Mouse (Mus musculus) naive thymus-derived CD4-positive, alpha-beta T cell, adult 2 months (primary cell): ENCODE results near the gene Pnmal1.

Experiments used
- DNase-seq: peaks from one replicate; pipeline ENCODE4 v3.0.0-alpha.2; 2011; ENCODE audit warnings: low read depth

Gene Pnmal1

DNA sequence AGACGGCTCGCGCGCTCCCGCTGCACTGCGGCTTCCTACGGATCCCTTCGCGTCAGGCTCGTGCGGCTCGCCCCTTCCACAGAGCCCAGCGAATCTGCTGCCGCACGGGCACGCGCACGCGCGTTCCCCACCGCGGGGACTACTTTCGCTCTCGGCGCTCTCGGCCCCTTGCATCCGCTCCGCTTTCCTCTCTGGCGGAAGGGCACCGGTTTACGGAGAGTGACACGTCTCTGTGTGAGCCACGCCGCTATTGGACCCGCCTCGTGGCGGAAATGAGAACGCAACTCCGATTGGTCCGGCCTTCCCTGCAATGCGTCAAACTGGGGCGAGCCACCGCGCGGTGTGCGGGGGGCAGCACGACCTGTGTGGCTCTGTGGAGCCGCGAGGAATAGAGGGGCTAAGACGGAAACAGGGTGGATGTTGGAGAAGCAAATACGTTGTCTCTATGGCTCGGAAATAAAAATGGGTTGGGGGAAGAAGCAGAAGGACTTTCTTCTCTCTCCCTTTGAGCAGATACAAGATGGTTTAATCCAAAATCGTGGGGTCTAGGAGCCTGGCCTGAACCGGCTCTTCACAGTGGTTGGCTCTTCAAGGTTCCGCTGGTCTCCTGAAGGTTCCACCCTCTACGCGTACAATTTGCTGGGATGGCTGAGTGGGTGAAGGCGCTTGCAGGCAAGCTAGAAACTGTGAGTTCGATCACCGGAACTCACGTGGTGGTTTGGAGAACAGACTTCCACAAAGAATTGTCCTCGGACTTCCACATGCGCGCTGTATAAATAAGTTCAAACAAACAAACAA, 35.2 kb upstream of the Pnmal1 start, which contains the start of gene Calm3:
Gene Calm3 (minus strand): TSS at position 78 of the 798 bp plus-strand sequence.
- DNase-seq: peak; percentile 100

- no peak for DNase-seq
Measured at GRCm38 (mm10) chr7:16928341-16928740, 31.1 kb upstream of the Pnmal1 start.

- peak; percentile 86 for DNase-seq
Measured at GRCm38 (mm10) chr7:16930850-16931249, 28.6 kb upstream of the Pnmal1 start.

- peak; percentile 93 for DNase-seq
Measured at GRCm38 (mm10) chr7:16931968-16932627, 27.4 kb upstream of the Pnmal1 start.

DNA sequence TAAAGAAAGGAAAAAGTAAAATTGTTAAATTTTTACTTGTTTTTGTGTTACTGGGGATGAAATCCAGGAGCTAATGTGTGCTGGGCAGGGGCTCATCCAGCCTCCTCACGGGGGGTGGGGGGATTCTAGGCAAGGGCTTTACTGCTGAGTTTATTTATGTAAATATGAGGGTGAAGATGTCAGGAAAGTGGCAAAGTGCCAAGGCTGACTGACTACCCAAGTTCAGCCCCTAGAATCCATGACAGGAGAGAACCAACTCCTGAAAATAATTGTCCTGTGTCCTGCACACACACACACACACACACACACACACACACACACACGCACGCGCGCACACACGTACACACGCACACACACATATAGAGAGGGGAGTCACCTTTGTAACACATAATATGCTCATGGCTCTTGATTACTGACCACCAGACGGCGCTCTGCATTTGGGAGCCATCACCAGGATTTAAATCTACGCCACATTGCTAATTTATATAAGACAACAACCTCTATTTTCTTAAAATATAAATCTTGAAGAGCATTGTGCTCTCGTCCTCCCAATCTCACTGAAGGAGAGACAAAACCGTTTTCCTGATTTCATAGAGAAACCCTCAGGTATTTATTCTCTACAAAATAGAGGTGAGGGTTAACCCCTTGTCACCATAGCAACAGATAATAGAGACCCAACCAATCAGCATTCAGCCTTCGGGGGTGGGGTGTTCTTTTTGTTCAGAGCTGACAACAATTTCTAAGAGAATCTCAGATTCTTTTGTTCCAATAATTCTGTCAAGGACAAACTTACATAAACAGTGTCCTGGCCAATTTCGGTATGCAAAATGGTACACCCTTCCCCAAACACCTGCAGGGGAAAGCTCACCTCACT, 26.5 kb upstream of the Pnmal1 start:
- peak; percentile 81 for DNase-seq

GRCm38 (mm10) chr7:16937312-16937711, 22.2 kb upstream of the Pnmal1 start:
- no peak for DNase-seq

DNA sequence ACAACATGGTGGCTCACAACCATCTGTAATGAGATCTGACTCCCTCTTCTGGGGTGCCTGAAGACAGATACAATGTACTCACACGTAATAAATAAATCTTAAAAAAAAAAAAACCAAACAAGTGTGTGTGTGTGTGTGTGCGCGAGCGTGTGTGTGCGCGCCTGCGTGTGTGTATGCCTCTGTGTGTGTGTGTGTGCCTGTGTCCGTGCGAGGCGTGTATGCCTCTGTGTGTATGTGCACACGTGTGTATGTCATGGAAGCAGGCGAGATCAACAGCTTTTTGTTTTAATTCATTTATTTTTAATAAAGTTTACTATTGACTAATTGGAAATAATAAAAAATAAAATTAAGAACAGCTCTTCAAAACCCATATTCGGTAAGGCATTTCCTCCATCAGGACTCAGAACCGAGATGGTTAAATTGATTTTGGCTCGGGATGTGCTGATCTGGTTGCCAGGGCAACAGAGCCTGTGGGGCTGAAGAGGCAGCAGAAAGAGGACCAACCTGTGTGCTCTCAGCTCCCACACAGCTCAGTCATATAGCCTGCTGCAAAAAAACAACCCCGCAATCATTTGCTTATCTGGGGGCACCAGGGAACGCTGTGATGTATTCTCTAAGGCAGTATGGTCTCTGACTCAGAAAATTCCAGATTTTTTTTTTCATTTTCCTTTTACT, 21.2 kb upstream of the Pnmal1 start:
- no peak for DNase-seq

DNA sequence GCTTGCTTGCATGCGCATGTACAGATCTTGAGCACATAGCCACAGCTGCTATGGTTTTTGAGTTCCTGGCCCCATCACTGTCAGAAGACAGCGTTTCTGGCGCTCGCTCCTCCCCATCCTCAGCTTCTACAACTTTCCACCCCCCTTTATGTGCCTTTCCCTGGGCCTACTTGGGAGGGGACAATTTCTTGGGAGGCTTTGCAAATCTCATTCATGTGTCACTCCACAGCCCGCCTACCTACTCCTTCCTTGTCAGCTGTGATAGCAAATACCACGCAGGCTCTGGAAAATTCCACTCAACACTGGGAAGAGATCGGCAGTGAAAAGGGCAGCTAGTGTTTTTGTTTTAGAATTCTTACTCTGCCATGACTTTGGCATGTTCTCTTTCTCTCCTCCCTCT, 19.2 kb upstream of the Pnmal1 start:
- no peak for DNase-seq

DNA sequence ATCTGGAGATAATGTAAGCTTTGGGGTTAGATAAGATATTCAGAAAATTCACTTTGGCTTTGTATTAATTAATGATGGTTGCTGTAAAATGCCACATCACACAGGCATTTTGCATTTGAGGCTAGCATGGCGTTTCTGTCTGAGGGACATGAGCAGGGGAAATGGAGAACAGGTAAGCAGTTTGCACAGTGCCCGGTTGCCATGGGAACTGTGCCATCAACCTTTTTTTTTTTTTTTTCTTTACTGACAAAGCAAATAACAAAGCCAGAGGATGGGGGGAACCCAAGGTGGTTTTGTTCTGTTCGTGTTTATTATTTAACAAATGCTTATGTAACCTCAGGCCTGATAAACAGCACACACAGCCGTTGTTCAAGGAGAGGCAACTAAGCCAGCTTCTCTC, 16.6 kb upstream of the Pnmal1 start:
- no peak for DNase-seq

DNA sequence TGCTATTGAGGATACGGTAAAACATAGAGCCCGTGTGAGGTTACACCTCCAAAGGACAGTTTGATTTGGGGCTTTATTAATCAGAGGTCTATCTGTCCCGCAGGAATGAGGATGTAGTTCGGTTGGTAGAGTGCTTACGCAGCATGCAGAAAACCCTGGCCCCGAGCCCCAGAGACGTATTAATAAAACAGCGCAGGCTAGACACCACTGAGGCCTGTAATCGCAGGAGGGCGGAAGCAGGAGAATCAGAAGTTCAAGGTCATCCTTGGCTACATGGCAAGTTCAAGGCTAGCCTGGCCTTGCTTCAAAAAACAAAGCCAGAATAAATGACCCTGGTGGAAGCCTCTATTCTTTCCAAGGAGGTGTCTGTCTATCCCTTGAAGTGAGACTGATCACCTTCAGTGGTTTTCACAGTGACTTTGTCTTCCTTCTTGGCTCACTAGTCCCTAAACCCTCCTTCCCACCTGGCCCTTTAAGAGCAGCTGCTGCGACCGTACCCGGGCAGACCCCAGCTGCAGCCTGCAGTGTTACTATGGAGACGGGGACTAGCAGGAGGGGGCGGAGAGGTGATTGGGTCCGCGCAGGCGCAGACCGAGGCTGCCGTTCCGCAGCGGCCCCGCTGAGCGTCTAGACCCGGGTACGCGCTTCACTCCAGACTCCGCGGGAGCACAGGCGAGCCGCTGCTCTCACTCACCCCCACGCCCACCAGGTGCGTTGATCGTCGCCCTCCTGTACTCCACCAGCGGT, 15.2 kb upstream of the Pnmal1 start, which contains the start of gene Pnmal2:
Gene Pnmal2 (plus strand): TSS at position 622 of the 747 bp plus-strand sequence.
- DNase-seq: peak; percentile 71

- no peak for DNase-seq
Measured at GRCm38 (mm10) chr7:16944808-16945315, 14.6 kb upstream of the Pnmal1 start.

- peak; percentile 33 for DNase-seq
Measured at GRCm38 (mm10) chr7:16945419-16945818, 14.1 kb upstream of the Pnmal1 start.

DNA sequence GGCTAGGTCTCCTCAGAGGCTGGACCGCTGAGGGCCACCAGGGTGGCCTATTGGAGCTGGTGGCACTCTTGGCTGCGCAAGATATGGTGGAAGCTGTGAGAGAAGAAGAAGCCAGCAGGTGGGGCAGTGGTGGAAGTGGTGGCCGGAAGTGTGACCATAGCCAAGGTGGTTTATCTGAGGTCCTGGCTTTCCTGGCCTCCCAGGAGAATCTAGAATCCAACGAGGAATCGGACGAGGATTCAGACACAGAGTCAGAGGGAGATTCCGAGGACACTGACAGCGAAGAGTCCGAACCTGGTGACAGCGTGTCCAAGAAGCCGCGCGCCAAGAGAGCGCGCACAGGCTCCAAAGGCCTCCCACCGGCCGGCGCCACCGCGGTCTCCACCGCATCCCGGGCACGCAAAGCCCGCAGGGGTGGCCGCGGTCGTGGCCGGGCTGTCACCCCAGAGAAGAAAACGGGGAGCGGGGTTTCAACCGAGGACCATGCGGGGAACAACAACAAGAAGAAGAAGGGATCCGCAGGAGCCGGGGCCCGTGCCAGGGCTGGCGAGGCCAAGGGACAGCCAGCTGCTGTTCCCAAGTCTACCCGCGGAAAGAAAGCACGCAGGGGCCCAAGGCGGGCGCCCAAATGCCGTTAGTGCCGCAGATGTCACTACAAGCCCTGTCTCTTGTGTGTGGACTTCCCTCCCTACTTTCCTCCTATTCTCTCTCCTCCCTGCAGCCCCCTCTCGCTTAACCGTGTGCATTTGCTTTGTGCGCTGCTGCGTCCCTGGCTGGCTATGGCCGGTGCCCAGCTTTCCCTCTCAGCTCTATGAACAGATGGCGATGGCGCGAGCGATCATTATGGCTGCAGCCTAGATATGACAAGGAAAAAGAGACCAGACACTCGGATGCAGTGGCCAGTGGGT, 12.8 kb upstream of the Pnmal1 start:
- DNase-seq: peak; percentile 29

DNA sequence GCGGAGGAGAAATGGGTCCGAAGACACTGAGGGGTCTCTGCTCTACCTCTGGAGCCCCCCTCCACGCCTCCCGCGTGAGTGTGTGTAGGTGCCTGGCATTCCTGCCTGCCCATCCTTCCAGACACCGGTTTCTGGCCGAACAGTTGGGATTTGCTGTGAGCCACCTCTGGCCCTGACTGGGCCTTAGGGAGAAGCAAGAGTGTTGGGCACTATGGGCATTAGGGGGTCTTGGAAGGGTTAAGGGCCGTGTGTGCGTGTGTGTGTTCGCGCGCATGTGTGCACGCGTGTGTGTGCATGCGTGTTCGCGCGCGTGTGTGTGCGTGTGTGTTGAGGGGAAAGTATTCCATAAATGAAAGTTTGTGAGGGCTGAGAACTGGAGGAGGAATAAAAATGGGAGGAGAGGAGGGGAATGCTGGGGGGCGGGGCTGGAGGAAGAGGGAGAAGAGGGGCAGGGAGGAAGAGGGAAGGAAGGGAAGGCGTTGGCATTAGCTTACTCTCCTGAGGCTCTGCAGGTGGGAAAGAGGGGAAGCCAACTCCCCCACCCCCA, 12.1 kb upstream of the Pnmal1 start:
- DNase-seq: no peak

GRCm38 (mm10) chr7:16947959-16948361, 11.5 kb upstream of the Pnmal1 start:
- no peak for DNase-seq

DNA sequence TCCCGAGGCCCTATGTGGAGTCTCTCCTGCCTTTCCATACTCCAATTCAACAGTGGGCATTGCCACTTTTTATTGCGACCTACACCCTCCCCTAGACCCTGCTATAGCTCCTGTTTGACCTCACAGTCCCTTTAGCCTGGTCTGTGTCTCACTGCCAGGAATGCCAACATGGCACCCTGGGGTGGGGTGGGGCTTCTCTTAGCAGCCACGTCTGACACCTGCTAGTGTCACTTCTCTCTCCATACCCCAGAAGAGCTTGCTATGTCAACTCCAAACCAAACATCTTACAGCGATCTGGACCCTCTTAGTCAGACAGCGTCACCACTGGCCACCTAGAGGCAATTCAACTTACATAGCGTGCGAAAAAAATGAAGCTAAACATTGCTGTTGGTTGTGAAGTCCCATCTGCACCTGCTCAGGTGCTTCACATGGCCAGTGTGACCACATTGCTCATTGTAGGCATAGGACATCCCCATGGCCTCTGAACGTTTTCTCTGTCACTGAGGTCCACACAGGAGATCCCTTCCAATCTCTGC, 10.5 kb upstream of the Pnmal1 start:
- no peak for DNase-seq

DNA sequence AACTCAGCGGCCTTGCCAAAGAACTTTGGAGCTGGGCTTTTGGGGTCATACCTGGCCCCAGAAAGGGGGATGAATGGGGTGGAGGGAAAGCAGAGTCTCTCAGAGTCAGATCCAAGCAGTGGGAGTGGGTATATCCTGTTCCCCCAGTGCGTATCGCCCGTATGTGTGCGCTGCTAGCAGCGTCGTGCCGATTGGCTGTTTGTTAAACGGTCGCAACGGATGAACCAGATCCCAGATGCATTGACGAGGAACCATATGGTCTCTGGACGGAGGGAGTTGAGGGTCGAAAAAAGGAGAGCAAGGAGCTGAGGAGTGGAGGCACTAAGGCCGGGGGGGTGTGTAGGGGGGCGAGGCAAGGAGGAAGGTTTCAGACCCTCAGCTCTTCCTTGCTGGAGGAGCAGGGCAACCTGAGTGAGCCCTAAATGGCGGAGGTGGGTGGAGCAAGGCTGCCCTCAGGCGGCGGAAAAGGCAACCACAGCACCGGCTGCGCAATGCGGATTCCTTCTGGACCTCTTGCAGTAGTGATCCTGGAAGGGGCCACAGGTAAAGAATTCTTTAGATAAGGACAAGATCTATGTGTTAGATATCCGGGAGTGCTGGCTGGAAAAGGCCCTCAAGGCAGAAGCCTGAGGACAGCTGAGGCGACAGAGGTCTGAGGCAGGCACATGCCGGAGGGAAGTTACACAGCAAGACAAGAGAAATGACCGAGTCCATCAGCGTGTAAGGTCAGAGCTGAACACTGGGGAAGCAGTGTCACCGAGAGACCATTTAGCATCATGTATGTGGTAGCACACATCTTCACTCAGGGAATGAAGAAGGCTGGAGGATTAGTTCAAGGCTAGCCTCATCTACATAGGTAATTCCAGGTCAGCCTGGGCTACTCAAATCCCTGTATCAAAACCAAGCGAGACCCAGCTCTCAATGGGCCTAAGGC, 9.3 kb upstream of the Pnmal1 start:
- peak; percentile 83 for DNase-seq
